In the genomic region with DNA sequence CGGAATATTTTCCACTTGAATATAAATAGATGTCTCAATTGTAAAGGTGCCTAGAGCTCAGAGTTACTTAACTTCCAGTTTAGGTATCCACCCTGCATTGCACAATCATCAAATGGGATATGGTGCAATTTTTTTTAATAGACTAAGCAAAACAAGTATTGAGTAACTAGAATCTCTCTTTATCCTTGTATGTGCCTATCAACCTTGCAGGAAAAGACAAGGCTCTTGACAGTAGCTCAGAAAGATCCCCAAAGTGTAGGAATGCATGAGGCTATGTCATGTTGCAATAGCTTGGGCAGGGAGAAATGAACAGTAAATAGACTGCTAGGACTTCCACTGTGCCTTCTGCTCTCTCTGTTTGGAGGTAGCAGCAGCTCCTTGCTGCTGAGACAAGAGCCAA, we compare ENCODE assay signal across 20 mouse cellular contexts.
DNase-seq lines count a peak whose midpoint lies in the region; TF ChIP-seq lines count a peak whose summit lies in the region.
"Had no signal": no experiment of that assay in that cellular context is flagged by ENCODE, and none has a peak within 500 bp of the region (broad histone marks: within the 10 kb centered on the region; RNA-seq: fewer than 3 reads in every experiment).

No protein-coding gene starts in this region.

- no peak overlapping the region for H3K4me3 ChIP-seq in embryonic fibroblast, embryonic 13.5 days (ENCODE audit: insufficient read depth, low read length)
- H3K4me3 ChIP-seq in left cerebral cortex, adult 2 months: no peak overlapping the region
- H3K4me3 ChIP-seq: embryonic facial prominence, embryonic 12.5 days; forebrain, embryonic 10.5 days; megakaryocyte, embryonic 14.5 days; myocyte had no signal

- no peak for TF ChIP-seq POLR2A in embryonic fibroblast, embryonic 13.5 days (IDR thresholded peaks at IDR 0.05; ENCODE audit: low read depth, low read length)

- no peak for TF ChIP-seq CTCF in embryonic fibroblast, embryonic 13.5 days (IDR thresholded peaks at IDR 0.05; ENCODE audit: borderline replicate concordance, insufficient read depth, low read length)
- no peak for TF ChIP-seq CTCF in left cerebral cortex, adult 2 months (IDR thresholded peaks at IDR 0.05)

- peak; percentile 36 for DNase-seq in gastrocnemius, adult 18-20 months (ENCODE audit: low spot score)
- no peak for DNase-seq in gastrocnemius, adult 8-10 months (ENCODE audit: low spot score in 2 of 2)
- DNase-seq in lung, postnatal 25 days (ENCODE audit: low spot score): peak; percentile 79
- no peak for DNase-seq in lung, postnatal 10 days
- peak; percentile 48 for DNase-seq in skeletal muscle tissue, adult 2 months (ENCODE audit: low read depth, low spot score)
- DNase-seq in left cerebral cortex, adult 2 months (ENCODE audit: extremely low spot score in 1 of 2, low spot score in 2 of 2): no peak
- DNase-seq in cerebellum, adult 11-12 months: no peak
- DNase-seq: adrenal gland, postnatal 14 days; B cell, adult 2 months; cerebellum, adult 2 months; cerebellum, postnatal 36 days; forebrain, postnatal 0 days; kidney, adult 11 months; midbrain, embryonic 14.5 days; spleen, adult 18-20 months had no signal

- H3K4me1 ChIP-seq in embryonic fibroblast, embryonic 13.5 days (ENCODE audit: control insufficient read depth, insufficient read depth, low read length): peaks cover 5% of the 10 kb centered on the region

- intact Hi-C loops in left cerebral cortex, adult 2 months (cut with DNase I): no loop called here

- H3K27ac ChIP-seq in embryonic fibroblast, embryonic 13.5 days (ENCODE audit: insufficient read depth, low read length): peak overlapping the region; percentile 25; the same call in 1 of the 2 replicates
- no peak overlapping the region for H3K27ac ChIP-seq in left cerebral cortex, adult 2 months
- H3K27ac ChIP-seq: embryonic facial prominence, embryonic 12.5 days; forebrain, embryonic 10.5 days had no signal

Comparison
In these comparisons a context has a peak if more than half of its experiments do, and no peak if none do; other contexts are left out.
1. DNase-seq: peak in gastrocnemius, adult 18-20 months (single experiment), lung, postnatal 25 days (single experiment) and skeletal muscle tissue, adult 2 months (single experiment); none in gastrocnemius, adult 8-10 months (0 of 2), lung, postnatal 10 days (single experiment), left cerebral cortex, adult 2 months (0 of 2) and cerebellum, adult 11-12 months (single experiment).